Mouse (Mus musculus) testis, adult 2 months (tissue): ENCODE measurements at regions not wholly inside any gene's neighbourhood (a gene's known extent, or its start where the extent isn't known, plus 50 kb on each side); places are given as distances from the start of the nearest gene placed in this dataset.

ENCODE experiments used
- H3K27ac ChIP-seq: fragments of 200-500 bp; 2 replicates; pipeline ENCODE4 v1.5.1; 2012; ENCODE audit warnings: low read depth, low read length; ENCODE audit not compliant: control insufficient read depth, insufficient read depth
- H3K27me3 ChIP-seq: fragments of 200-500 bp; 2 replicates; pipeline ENCODE4 v1.6.1; 2012; ENCODE audit warnings: mild to moderate bottlenecking, low read length, moderate library complexity; ENCODE audit not compliant: control insufficient read depth, insufficient read depth
- H3K36me3 ChIP-seq: fragments of 200-500 bp; 2 replicates; pipeline ENCODE4 v1.6.1; 2012; ENCODE audit warnings: mild to moderate bottlenecking, low read length; ENCODE audit not compliant: control insufficient read depth, insufficient read depth
- H3K4me1 ChIP-seq: fragments of 200-500 bp; 2 replicates; pipeline ENCODE4 v1.6.1; 2012; ENCODE audit warnings: low read length; ENCODE audit not compliant: control insufficient read depth, insufficient read depth
- H3K4me3 ChIP-seq: fragments of 200-500 bp; 2 replicates; pipeline ENCODE4 v1.5.1; 2012; ENCODE audit warnings: low read depth, mild to moderate bottlenecking, low read length, moderate library complexity, mixed read lengths; ENCODE audit not compliant: control insufficient read depth
- CTCF ChIP-seq: fragments of 200-500 bp; IDR thresholded peaks from 2 replicates; pipeline ENCODE4 v1.5.1; 2012; ENCODE audit warnings: low read depth, mild to moderate bottlenecking, inconsistent platforms, low read length, moderate library complexity; ENCODE audit not compliant: control insufficient read depth, insufficient read depth, insufficient replicate concordance
- POLR2A ChIP-seq: fragments of 200-500 bp; IDR thresholded peaks from 2 replicates; pipeline ENCODE4 v1.6.1; 2012; ENCODE audit warnings: low read depth, mild to moderate bottlenecking, inconsistent platforms, low read length, moderate library complexity; ENCODE audit not compliant: control insufficient read depth

- Histone ChIP-seq H3K36me3 (no peaks in the 10 kb centered on the region), H3K27ac (no peak overlapping the region), H3K4me3 (no peak overlapping the region), H3K4me1 (no peaks in the 10 kb centered on the region), H3K27me3 (no peaks in the 10 kb centered on the region)
- no peak for TF ChIP-seq CTCF
- no peak for TF ChIP-seq POLR2A
These were observed 103.7 kb upstream of the Ccdc122 start for GRCm38 (mm10) chr14:76932890-76933289.

GRCm38 (mm10) chr14:76931398-76931797 is 105.2 kb upstream of the Ccdc122 start:
- H3K4me1 ChIP-seq = no peaks in the 10 kb centered on the region
- H3K36me3 ChIP-seq = no peaks in the 10 kb centered on the region
- TF ChIP-seq CTCF = no peak
- no peak overlapping the region for H3K4me3 ChIP-seq
- no peak overlapping the region for H3K27ac ChIP-seq
- H3K27me3 ChIP-seq = no peaks in the 10 kb centered on the region

- TF ChIP-seq CTCF (no peak), POLR2A (no peak)
- H3K27ac ChIP-seq = no peak overlapping the region
- no peak overlapping the region for H3K4me3 ChIP-seq
- H3K4me1 ChIP-seq = no peaks in the 10 kb centered on the region
- no peaks in the 10 kb centered on the region for H3K27me3 ChIP-seq
- H3K36me3 ChIP-seq = no peaks in the 10 kb centered on the region
These were observed 107.0 kb upstream of the Ccdc122 start for GRCm38 (mm10) chr14:76929562-76929961.

- H3K4me1 ChIP-seq = no peaks in the 10 kb centered on the region
- H3K36me3 ChIP-seq = no peaks in the 10 kb centered on the region
- TF ChIP-seq POLR2A (no peak), CTCF (no peak)
- H3K4me3 ChIP-seq = no peak overlapping the region
- H3K27me3 ChIP-seq = no peaks in the 10 kb centered on the region
- no peak overlapping the region for H3K27ac ChIP-seq
These were observed 107.9 kb upstream of the Ccdc122 start for GRCm38 (mm10) chr14:76928706-76929105.

- no peaks in the 10 kb centered on the region for H3K36me3 ChIP-seq
- TF ChIP-seq POLR2A (no peak), CTCF (no peak)
- no peaks in the 10 kb centered on the region for H3K27me3 ChIP-seq
These were observed 109.2 kb upstream of the Ccdc122 start for GRCm38 (mm10) chr14:76927245-76927806.

GRCm38 (mm10) chr14:76926416-76926815 is 110.2 kb upstream of the Ccdc122 start:
- H3K27ac ChIP-seq = no peak overlapping the region

More at GRCm38 (mm10) chr14:76927245-76927806, 109.2 kb upstream of the Ccdc122 start:
- H3K27ac ChIP-seq = no peak overlapping the region
- H3K4me3 ChIP-seq = no peak overlapping the region
- no peaks in the 10 kb centered on the region for H3K4me1 ChIP-seq

GRCm38 (mm10) chr14:76922399-76922939 is 114.1 kb upstream of the Ccdc122 start:
- no peak for TF ChIP-seq POLR2A
- no peak for TF ChIP-seq CTCF

More at GRCm38 (mm10) chr14:76926416-76926815, 110.2 kb upstream of the Ccdc122 start:
- Histone ChIP-seq H3K4me3 (no peak overlapping the region), H3K36me3 (no peaks in the 10 kb centered on the region), H3K4me1 (no peaks in the 10 kb centered on the region), H3K27me3 (no peaks in the 10 kb centered on the region)
- TF ChIP-seq POLR2A = no peak
- TF ChIP-seq CTCF = no peak

More at GRCm38 (mm10) chr14:76922399-76922939, 114.1 kb upstream of the Ccdc122 start:
- H3K27ac ChIP-seq = no peak overlapping the region
- no peaks in the 10 kb centered on the region for H3K36me3 ChIP-seq
- H3K4me3 ChIP-seq = no peak overlapping the region
- no peaks in the 10 kb centered on the region for H3K4me1 ChIP-seq
- H3K27me3 ChIP-seq = no peaks in the 10 kb centered on the region
